Mouse (Mus musculus): Measurements from ENCODE around the gene Brd3os. TPM values are rescaled to one million over a fixed set of nuclear protein-coding genes. Genes with fewer than 3 reads are reported as not detected.

The Brd3os gene
- polyA plus RNA-seq, 1 experiment from 2014 or later = 7.6 TPM

DNA sequence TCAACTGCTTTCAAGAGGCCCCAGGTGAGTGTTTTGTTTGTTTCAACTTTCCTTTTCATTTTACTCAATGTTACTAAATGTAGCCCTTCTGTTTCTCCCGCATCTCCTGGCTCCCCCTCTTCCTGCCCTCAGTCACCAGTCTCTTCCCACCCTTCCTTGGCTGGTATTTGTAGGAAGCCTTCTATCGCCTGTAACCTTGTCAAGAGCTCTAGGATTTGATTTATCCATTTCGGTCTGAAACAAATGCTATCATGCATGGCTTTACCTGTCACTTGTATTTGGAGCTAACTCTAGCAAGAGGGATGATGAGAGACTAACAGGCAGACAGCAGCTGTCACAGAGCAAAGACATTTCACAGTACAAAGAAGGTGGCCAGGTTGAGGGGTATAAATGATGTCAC lies 33.9 kb upstream of the Brd3os start:
- H3K4me2 ChIP-seq (ENCODE audit: low read depth, low read length) = no peak overlapping the region
- no peak overlapping the region for H3K9ac ChIP-seq (ENCODE audit: low read length)
- no peak for ATAC-seq (ENCODE audit: low read depth)
- H3K27ac ChIP-seq (ENCODE audit: low read length) = no peak overlapping the region
- H3K36me3 ChIP-seq (ENCODE audit: control insufficient read depth, insufficient read depth, low read length) = no peaks in the 10 kb centered on the region
- WGBS = 58% methylated on average over 3 of the region's 3 CpGs
- H3K4me3 ChIP-seq (ENCODE audit: low read length) = no peak overlapping the region
- peaks cover 63% of the 10 kb centered on the region for H3K4me1 ChIP-seq (replicated peaks; ENCODE audit: control insufficient read depth, insufficient read depth, low read length)
- no peaks in the 10 kb centered on the region for H3K9me3 ChIP-seq (ENCODE audit: control insufficient read depth, low read length)
- no peaks in the 10 kb centered on the region for H3K27me3 ChIP-seq (ENCODE audit: control insufficient read depth, insufficient read depth, low read depth, low read length)

DNA sequence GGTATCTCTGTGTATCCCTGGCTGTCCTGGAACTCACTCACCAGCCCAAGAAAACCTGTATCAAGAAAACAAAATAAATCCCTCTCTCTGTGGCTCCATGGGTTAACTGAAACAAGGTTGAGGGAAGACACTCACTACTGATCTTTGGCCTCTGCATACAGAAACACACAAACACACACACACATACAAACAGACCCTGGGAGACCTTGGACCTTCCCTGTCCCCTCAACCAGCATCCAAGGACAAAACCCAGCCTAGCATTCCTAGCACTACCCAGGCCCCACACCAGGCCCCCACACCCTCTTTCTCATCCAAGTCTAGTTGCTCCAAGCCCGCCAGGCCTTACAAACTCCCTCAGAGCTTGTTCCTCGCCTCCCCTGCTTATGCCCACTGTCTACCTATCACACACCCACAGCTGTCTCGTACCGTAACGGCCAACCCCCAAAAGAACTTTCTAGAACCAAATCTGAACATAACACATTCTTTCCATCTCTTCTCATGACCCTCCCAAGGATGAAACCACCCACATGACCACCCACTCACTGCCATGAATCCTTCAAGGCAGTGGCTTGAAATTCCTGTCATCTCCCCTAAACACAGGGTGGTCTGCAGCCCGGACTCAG lies 31.5 kb upstream of the Brd3os start:
- no peaks in the 10 kb centered on the region for H3K9me3 ChIP-seq (ENCODE audit: control insufficient read depth, low read length)
- H3K27me3 ChIP-seq (ENCODE audit: control insufficient read depth, insufficient read depth, low read depth, low read length) = no peaks in the 10 kb centered on the region
- H3K4me3 ChIP-seq (ENCODE audit: low read length) = no peak overlapping the region
- no peak overlapping the region for H3K4me2 ChIP-seq (ENCODE audit: low read depth, low read length)
- ATAC-seq (ENCODE audit: low read depth) = no peak
- no peak overlapping the region for H3K27ac ChIP-seq (ENCODE audit: low read length)
- no peak overlapping the region for H3K9ac ChIP-seq (ENCODE audit: low read length)
- peaks cover 65% of the 10 kb centered on the region for H3K4me1 ChIP-seq (replicated peaks; ENCODE audit: control insufficient read depth, insufficient read depth, low read length)
- 76% methylated on average over 6 of the region's 6 CpGs for WGBS
- H3K36me3 ChIP-seq (ENCODE audit: control insufficient read depth, insufficient read depth, low read length) = no peaks in the 10 kb centered on the region

DNA sequence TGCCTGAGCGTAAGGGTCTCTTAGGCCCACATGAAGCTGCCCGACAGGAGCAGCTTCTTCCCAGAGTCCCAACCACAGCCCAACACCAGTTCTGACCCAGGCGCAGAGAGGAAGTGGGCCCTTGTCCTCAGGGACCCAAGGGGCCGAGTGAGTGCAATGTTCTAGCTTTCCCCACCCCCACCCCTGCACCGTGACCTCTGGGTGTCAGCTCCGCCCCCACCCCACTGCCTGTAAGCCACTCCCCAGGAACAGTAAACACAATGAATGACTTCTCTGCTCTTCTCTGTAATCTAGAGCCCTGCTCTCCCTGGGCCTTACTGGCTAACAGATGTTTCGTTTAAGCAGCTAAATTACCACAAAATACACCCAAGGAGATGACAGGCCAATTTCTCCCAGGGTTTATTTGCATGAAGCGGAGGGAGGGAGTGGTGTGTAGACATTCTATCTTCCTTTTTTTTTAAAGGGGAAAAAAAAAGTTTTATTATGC lies 30.4 kb upstream of the Brd3os start:
- WGBS = 13% methylated on average over 8 of the region's 8 CpGs
- Histone ChIP-seq H3K27me3 (ENCODE audit: control insufficient read depth, insufficient read depth, low read depth, low read length) (no peaks in the 10 kb centered on the region), H3K9me3 (ENCODE audit: control insufficient read depth, low read length) (no peaks in the 10 kb centered on the region), H3K36me3 (ENCODE audit: control insufficient read depth, insufficient read depth, low read length) (no peaks in the 10 kb centered on the region), H3K4me2 (ENCODE audit: low read depth, low read length) (no peak overlapping the region), H3K4me1 (replicated peaks; ENCODE audit: control insufficient read depth, insufficient read depth, low read length) (peaks cover 70% of the 10 kb centered on the region), H3K27ac (ENCODE audit: low read length) (peak overlapping the region; percentile 70), H3K4me3 (ENCODE audit: low read length) (no peak overlapping the region), H3K9ac (ENCODE audit: low read length) (no peak overlapping the region)
- peak; percentile 81 for ATAC-seq (ENCODE audit: low read depth)

DNA sequence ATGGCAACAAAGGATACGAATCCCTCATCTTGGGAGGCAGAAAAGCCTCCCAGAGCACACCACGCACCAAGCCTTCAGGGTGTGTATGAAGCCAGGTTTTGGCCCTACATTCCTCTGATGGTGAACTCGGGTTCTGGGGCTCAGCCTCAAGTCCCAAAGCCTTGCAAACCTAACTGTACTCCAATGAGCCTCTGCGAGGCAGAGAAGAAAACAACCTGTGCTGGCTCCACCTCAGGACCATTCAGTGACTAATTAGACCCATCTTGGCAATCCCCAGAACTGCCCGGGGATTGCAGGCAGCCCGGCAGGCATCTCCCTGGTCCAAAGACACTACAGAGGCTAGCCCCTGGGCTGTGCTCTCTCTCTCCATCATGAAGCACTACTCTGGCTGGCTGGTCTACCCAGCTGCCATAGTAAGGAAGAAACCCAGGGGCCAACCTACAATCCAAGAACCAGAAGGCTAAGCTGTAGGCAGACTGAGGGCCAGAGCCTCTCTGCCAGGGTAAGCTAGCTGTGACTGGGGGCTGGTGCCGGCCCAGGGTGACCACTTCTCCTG lies 29.8 kb upstream of the Brd3os start:
- H3K27me3 ChIP-seq (ENCODE audit: control insufficient read depth, insufficient read depth, low read depth, low read length) = no peaks in the 10 kb centered on the region
- WGBS = 26% methylated on average over 7 of the region's 7 CpGs
- ATAC-seq (ENCODE audit: low read depth) = no peak
- peaks cover 66% of the 10 kb centered on the region for H3K4me1 ChIP-seq (replicated peaks; ENCODE audit: control insufficient read depth, insufficient read depth, low read length)
- H3K36me3 ChIP-seq (ENCODE audit: control insufficient read depth, insufficient read depth, low read length) = no peaks in the 10 kb centered on the region
- peak overlapping the region; percentile 67 for H3K27ac ChIP-seq (ENCODE audit: low read length)
- H3K4me3 ChIP-seq (ENCODE audit: low read length) = no peak overlapping the region
- 0 out of 2 replicates have a peak overlapping the region, but pooled peaks have one; percentile 1 for H3K9ac ChIP-seq (ENCODE audit: low read length)
- H3K4me2 ChIP-seq (ENCODE audit: low read depth, low read length) = peak overlapping the region; percentile 4
- no peaks in the 10 kb centered on the region for H3K9me3 ChIP-seq (ENCODE audit: control insufficient read depth, low read length)

DNA sequence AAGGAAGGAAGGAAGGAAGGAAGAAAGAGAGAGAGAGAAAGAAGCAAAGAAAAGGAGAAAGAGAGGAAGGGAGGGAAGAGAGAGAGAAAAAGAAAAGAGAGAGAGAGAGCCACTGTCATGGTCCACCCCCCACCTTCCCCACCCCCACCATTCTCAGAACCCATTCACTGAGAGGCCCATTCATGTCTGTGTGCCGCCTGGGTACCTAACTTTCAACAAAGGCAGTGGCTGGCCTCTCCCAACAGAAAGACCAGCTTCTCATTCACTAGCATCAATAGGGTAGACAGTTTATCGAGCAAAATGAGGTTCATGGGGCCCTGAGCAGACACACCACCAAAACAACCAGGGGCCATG lies 28.6 kb upstream of the Brd3os start:
- H3K9me3 ChIP-seq (ENCODE audit: control insufficient read depth, low read length) = no peaks in the 10 kb centered on the region
- H3K4me1 ChIP-seq (replicated peaks; ENCODE audit: control insufficient read depth, insufficient read depth, low read length) = peaks cover 75% of the 10 kb centered on the region
- no peak overlapping the region for H3K4me3 ChIP-seq (ENCODE audit: low read length)
- peak overlapping the region; percentile 36 for H3K4me2 ChIP-seq (ENCODE audit: low read depth, low read length)
- H3K9ac ChIP-seq (ENCODE audit: low read length) = no peak overlapping the region
- no peaks in the 10 kb centered on the region for H3K36me3 ChIP-seq (ENCODE audit: control insufficient read depth, insufficient read depth, low read length)
- 56% methylated on average over 2 of the region's 2 CpGs for WGBS
- no peaks in the 10 kb centered on the region for H3K27me3 ChIP-seq (ENCODE audit: control insufficient read depth, insufficient read depth, low read depth, low read length)
- no peak for ATAC-seq (ENCODE audit: low read depth)
- H3K27ac ChIP-seq (ENCODE audit: low read length) = peak overlapping the region; percentile 89

DNA sequence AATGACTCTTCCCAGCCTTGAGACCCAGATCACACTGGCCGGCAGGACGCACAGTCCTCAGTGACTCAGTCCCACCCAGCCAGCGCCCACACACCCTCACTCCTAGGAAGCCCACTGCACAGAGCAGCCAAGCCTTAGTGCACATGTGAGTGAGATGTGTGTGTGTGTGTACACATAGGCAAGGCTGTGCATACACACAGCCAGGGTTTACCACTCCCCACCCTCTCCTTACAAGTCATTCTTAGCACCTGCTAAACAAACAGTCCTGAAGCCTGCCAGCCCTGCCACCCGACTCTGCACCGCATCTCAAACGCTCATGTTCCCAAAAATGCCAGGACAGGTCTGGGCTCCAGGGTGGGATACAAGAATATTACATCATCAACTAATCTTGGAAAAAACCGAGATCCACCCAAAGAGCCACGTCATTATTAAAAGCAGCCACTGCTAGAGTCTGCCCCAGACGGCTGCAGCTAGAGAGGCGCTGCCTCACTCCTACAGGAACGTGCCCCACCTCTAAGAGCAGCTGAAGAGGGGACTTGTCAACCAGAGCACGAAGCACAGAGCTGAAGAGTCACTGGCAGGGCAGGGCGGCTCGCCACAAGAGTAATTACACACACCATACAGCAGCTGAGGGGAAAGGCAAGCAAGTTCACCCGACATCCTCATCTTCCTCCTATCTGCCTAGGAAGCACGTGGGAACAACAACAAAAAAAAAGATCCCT lies 28.0 kb upstream of the Brd3os start:
- peak; percentile 77 for ATAC-seq (ENCODE audit: low read depth)

DNA sequence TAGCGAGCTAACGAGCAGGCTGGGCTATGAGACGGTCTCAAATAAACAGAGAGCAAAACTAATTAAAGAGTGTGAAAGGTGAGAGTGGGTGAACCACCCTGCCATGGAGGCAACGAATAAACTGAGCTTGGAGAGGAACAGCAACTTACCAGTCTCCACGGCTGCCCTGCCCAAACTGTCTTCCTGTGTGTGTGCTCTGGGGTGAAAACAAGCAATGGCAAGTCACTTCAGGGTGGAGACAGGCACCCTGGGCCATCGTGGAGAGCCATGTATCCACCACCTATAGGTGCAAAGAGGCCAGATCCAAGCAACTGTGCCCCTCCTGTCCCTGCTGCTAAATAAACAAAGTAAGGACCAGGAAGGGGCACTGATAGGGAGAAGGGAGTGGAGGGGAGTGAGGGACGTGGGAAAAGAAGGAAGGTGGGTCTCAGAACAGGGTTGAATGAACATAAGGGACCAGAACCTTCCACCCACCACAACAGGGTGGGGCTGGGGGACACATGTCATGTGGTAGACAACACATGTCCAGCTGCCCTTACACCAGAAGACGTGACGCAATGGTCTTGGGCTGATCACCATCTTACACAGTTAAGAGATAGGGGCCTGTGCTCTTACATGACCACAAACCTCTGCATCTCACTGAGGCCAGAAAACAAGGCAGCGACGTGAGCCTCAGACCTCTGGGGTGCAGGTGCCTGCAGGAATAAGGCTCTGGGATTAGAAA lies 26.9 kb upstream of the Brd3os start:
- Histone ChIP-seq H3K9me3 (ENCODE audit: control insufficient read depth, low read length) (no peaks in the 10 kb centered on the region), H3K27me3 (ENCODE audit: control insufficient read depth, insufficient read depth, low read depth, low read length) (no peaks in the 10 kb centered on the region), H3K9ac (ENCODE audit: low read length) (no peak overlapping the region), H3K4me2 (ENCODE audit: low read depth, low read length) (no peak overlapping the region), H3K27ac (ENCODE audit: low read length) (peak overlapping the region; percentile 89), H3K4me1 (replicated peaks; ENCODE audit: control insufficient read depth, insufficient read depth, low read length) (peaks cover 80% of the 10 kb centered on the region), H3K4me3 (ENCODE audit: low read length) (no peak overlapping the region), H3K36me3 (ENCODE audit: control insufficient read depth, insufficient read depth, low read length) (no peaks in the 10 kb centered on the region)
- WGBS = 54% methylated on average over 11 of the region's 11 CpGs
- no peak for ATAC-seq (ENCODE audit: low read depth)

More for the DNA sequence above, 28.0 kb upstream of the Brd3os start:
- H3K4me3 ChIP-seq (ENCODE audit: low read length) = no peak overlapping the region
- H3K27me3 ChIP-seq (ENCODE audit: control insufficient read depth, insufficient read depth, low read depth, low read length) = no peaks in the 10 kb centered on the region
- H3K4me2 ChIP-seq (ENCODE audit: low read depth, low read length) = peak overlapping the region; percentile 36
- H3K4me1 ChIP-seq (replicated peaks; ENCODE audit: control insufficient read depth, insufficient read depth, low read length) = peaks cover 75% of the 10 kb centered on the region
- WGBS = 31% methylated on average over 16 of the region's 16 CpGs
- H3K27ac ChIP-seq (ENCODE audit: low read length) = peak overlapping the region; percentile 89
- H3K36me3 ChIP-seq (ENCODE audit: control insufficient read depth, insufficient read depth, low read length) = no peaks in the 10 kb centered on the region
- H3K9ac ChIP-seq (ENCODE audit: low read length) = no peak overlapping the region; the same call in 1 of the 2 replicates
- H3K9me3 ChIP-seq (ENCODE audit: control insufficient read depth, low read length) = no peaks in the 10 kb centered on the region

DNA sequence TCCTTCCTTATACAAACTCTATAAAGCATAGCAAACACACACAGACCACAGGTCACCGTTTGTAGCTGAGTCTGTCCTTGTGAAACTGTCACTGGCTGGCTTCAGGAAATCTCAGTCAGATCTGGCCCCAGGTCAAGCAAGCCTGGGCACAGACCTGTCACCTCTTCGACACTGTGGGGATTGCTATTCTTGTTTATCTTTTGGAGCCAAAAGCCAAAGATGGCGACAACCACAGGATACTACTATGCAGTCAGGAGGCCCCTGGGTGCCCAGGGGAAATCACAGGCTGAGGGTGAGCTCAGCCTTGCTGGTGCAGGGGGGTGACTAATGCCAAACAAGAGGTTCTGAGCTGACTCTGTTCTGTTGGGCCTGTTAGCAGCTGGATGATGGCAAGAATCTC lies 25.7 kb upstream of the Brd3os start:
- no peak overlapping the region for H3K4me2 ChIP-seq (ENCODE audit: low read depth, low read length)
- H3K36me3 ChIP-seq (ENCODE audit: control insufficient read depth, insufficient read depth, low read length) = no peaks in the 10 kb centered on the region
- H3K9me3 ChIP-seq (ENCODE audit: control insufficient read depth, low read length) = no peaks in the 10 kb centered on the region
- H3K27me3 ChIP-seq (ENCODE audit: control insufficient read depth, insufficient read depth, low read depth, low read length) = no peaks in the 10 kb centered on the region
- no peak for ATAC-seq (ENCODE audit: low read depth)
- H3K27ac ChIP-seq (ENCODE audit: low read length) = no peak overlapping the region
- 19% methylated on average over 3 of the region's 3 CpGs for WGBS
- peaks cover 81% of the 10 kb centered on the region for H3K4me1 ChIP-seq (replicated peaks; ENCODE audit: control insufficient read depth, insufficient read depth, low read length)
- no peak overlapping the region for H3K9ac ChIP-seq (ENCODE audit: low read length)
- H3K4me3 ChIP-seq (ENCODE audit: low read length) = no peak overlapping the region

DNA sequence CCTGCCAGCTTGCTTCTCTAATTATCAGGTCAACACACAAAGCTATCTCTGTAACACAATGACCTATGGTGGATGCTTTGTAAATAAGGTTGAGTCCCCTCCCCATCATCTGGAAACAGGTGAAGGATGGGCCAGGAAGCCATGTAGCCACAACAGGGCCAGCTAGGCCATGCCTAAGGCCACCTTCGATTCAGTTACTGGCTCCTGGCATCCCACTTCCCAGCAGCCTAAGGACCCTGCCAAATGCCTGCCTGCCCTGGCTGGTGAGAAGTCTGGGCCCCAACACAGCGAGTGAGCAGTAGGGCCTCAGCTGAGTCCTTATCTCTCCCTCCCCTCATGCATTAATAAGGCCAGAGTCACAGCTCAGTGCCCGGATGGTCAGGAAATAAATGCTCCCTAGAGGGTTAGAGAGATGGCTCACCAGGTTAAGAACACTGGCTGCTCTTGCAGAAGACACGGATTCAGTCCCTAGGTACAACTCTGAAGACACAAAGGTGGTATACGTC lies 24.4 kb upstream of the Brd3os start:
- H3K4me2 ChIP-seq (ENCODE audit: low read depth, low read length) = no peak overlapping the region
- WGBS = 58% methylated on average over 5 of the region's 5 CpGs
- no peaks in the 10 kb centered on the region for H3K36me3 ChIP-seq (ENCODE audit: control insufficient read depth, insufficient read depth, low read length)
- H3K4me3 ChIP-seq (ENCODE audit: low read length) = no peak overlapping the region
- peaks cover 80% of the 10 kb centered on the region for H3K4me1 ChIP-seq (replicated peaks; ENCODE audit: control insufficient read depth, insufficient read depth, low read length)
- H3K27me3 ChIP-seq (ENCODE audit: control insufficient read depth, insufficient read depth, low read depth, low read length) = no peaks in the 10 kb centered on the region
- H3K9me3 ChIP-seq (ENCODE audit: control insufficient read depth, low read length) = no peaks in the 10 kb centered on the region
- H3K9ac ChIP-seq (ENCODE audit: low read length) = no peak overlapping the region
- H3K27ac ChIP-seq (ENCODE audit: low read length) = peak overlapping the region; percentile 58
- ATAC-seq (ENCODE audit: low read depth) = no peak
